Mouse (Mus musculus): ENCODE data around the gene AL731706.2. TPM values are rescaled to one million over a fixed set of nuclear protein-coding genes. Genes with fewer than 3 reads are reported as not detected.
"Not testable (repeated sequence)": the region's sequence is repeated elsewhere in the genome, so short reads cannot be mapped to it uniquely, and the experiment has no call there.

The AL731706.2 gene
- polyA plus RNA-seq, 1 experiment from 2014 or later, result 27.6 TPM

DNA sequence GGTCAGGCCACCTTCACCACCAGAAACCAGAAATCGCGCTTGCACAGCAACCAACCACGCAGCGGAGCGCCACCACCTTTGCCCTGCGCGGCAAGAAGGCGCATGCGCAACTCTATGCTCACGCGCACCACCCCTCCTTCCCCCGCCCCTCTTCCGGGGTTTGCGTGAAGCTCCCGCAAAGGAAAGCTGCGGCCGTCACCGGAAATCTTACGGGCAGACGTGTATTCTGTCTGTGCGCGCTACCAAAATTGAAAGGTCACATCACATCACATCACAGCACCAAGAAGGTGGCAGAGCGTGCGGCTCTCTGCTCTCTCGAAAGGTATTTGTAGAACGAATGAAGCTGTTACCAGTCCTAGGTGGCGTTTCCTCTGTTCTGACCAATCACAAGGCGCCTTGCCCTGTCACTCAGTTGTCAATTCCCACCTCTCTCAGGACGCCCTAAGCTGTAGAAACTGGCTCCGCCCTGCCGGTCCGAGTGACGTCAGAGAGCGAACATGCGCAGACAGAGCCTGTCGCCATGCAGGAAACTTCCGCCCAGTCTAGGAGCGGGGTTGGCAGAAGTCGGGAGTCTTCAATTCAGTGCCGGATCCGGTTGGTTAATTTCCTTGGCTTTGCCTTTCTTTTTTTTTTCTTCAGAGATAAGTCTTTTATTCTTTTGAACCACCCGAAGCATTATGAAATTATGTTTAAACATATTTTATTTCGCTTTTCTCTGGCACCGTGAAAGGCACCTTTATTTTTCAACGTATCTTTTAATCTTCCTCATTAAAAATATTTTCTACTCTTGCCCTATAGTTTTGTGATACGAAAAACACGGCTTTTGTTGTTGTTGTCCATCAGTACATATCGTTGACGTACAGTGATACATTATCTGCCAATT is 5.8 kb upstream of the AL731706.2 start, which contains the start of the genes Slx4ip, AL731706.1 and Mkks:
Gene Slx4ip (plus strand): TSS at position 151 of the 883 bp plus-strand sequence.
Gene AL731706.1 (minus strand): TSS at position 322 of the 883 bp plus-strand sequence.
Gene Mkks (minus strand): TSS at position 322 of the 883 bp plus-strand sequence.
- Histone ChIP-seq H3K9me3 (ENCODE audit: control insufficient read depth, low read length) (no peaks in the 10 kb centered on the region), H3K4me1 (replicated peaks; ENCODE audit: control insufficient read depth, insufficient read depth) (no peaks in the 10 kb centered on the region), H3K9ac (ENCODE audit: low read length) (peak within 1 kb of the TSS; percentile 75), H3K27ac (replicated peaks) (peak within 1 kb of the TSS; percentile 94), H3K27me3 (ENCODE audit: control insufficient read depth, insufficient read depth, low read length) (no peaks in the 10 kb centered on the region), H3K4me3 (ENCODE audit: low read depth, low read length) (peak within 1 kb of the TSS; percentile 81), H3K36me3 (ENCODE audit: control insufficient read depth, insufficient read depth, low read length) (no peaks in the 10 kb centered on the region), H3K4me2 (replicated peaks; ENCODE audit: low read depth) (peak within 1 kb of the TSS; percentile 56)
- WGBS, result under 1% methylated on average over 49 of the region's 49 CpGs
- ATAC-seq (ENCODE audit: low FRiP score, low TSS enrichment) (peak; percentile 99), DNase-seq (ENCODE audit: low spot score) (peak; percentile 99)
- TF ChIP-seq EP300 (optimal IDR thresholded peaks at IDR 0.05) (no peak), CTCF (IDR thresholded peaks at IDR 0.05; ENCODE audit: low read depth) (peak; percentile 21; the same call in 1 of the 2 replicates)

DNA sequence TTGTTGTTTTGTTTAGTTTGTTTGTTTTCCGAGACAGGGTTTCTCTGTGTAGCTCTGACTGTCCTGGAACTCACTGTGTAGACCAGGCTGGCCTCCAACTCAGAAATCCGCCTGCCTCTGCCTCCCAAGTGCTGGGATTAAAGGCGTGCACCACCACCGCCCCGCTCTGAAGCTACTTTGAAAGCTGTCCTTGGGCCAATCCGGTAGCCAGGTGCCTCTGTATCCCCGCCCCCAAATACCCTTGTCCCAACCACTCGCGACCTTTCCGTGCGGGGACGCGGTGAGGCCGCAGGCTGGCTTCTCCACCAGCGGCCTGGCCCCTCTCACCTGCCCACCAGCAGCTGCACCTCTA is 5.2 kb upstream of the AL731706.2 start:
- ATAC-seq (ENCODE audit: low FRiP score, low TSS enrichment), result peak; percentile 71
- H3K36me3 ChIP-seq (ENCODE audit: control insufficient read depth, insufficient read depth, low read length); H3K9me3 ChIP-seq (ENCODE audit: control insufficient read depth, low read length); H3K4me1 ChIP-seq (replicated peaks; ENCODE audit: control insufficient read depth, insufficient read depth); DNase-seq (ENCODE audit: low spot score); H3K27me3 ChIP-seq (ENCODE audit: control insufficient read depth, insufficient read depth, low read length): not testable (repeated sequence)
- peak overlapping the region; percentile 75 for H3K9ac ChIP-seq (ENCODE audit: low read length)
- peak overlapping the region; percentile 81 for H3K4me3 ChIP-seq (ENCODE audit: low read depth, low read length)
- peak overlapping the region; percentile 94 for H3K27ac ChIP-seq (replicated peaks)
- H3K4me2 ChIP-seq (replicated peaks; ENCODE audit: low read depth), result peak overlapping the region; percentile 56
- 6% methylated on average over 15 of the region's 15 CpGs for WGBS

DNA sequence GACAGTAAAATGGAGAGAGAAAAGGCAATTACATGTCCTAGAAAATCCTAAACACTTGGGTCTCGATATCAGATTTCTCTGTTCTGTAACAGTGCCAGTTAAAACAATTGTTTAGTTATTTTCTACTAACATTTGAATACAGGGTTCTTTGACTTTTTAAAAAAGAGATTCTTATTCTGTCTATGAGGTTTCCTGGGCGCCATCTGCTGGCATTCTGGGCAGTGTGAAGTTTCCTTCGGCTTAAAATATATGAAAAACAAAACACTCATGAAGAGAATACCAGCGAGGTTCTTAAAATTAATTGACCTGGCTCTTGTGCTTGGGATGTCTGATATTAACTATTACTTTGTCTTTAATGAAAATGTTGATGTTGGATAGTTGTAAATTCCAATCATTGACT is 1.4 kb upstream of the AL731706.2 start:
- H3K9me3 ChIP-seq (ENCODE audit: control insufficient read depth, low read length), result no peaks in the 10 kb centered on the region
- 44% methylated on average over 4 of the region's 4 CpGs for WGBS
- H3K36me3 ChIP-seq (ENCODE audit: control insufficient read depth, insufficient read depth, low read length), result peaks cover 6% of the 10 kb centered on the region; the same call in 1 of the 2 replicates
- H3K4me1 ChIP-seq (replicated peaks; ENCODE audit: control insufficient read depth, insufficient read depth), result no peaks in the 10 kb centered on the region
- no peak for ATAC-seq (ENCODE audit: low FRiP score, low TSS enrichment)
- no peak for DNase-seq (ENCODE audit: low spot score)
- no peak overlapping the region for H3K4me3 ChIP-seq (ENCODE audit: low read depth, low read length)
- no peaks in the 10 kb centered on the region for H3K27me3 ChIP-seq (ENCODE audit: control insufficient read depth, insufficient read depth, low read length)
- H3K27ac ChIP-seq (replicated peaks), result no peak overlapping the region
- H3K4me2 ChIP-seq (replicated peaks; ENCODE audit: low read depth), result no peak overlapping the region
- H3K9ac ChIP-seq (ENCODE audit: low read length), result no peak overlapping the region
- TF ChIP-seq CTCF (IDR thresholded peaks at IDR 0.05; ENCODE audit: low read depth) (peak; percentile 67), EP300 (optimal IDR thresholded peaks at IDR 0.05) (no peak)

DNA sequence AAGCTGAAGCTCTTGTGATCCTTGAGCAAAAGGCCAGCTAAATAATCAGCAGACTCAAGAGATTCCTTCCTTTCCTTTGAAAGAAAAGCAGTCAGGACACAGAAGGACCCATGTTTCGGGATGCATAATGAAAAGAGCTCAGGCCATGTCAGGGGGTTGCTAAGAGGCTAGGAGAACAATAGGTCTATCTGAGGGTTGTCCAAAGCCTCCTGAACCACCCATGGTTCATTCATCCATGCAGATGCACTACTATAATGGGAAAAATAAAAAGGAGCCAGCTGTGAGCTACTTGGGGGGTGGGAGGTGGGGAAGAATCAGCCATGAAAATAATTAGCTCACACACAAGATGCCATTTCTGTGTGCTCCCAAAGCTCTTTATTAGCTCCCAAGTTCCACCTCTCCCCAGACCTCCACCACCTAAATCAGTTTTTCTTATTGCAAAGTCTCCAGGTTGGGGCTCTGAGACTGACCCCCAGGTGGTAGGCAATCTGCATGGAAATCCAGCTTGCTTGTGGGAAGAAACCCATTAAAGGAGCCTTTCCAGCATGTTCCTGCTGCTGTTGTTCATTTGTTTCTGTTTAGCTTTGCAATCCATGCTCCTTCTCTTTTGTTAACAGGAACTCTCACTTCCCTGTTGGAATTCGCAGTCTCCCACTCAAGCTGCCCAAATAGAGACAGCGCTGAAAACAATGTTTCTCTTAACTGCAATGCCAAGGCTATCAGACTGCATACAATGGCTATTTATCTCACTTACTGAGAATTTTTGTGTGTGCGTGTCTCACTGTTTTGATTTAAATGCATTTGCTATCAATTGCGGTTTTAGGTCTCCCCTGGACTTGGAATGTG is 30.7 kb downstream of the AL731706.2 start:
- no peak overlapping the region for H3K27ac ChIP-seq (replicated peaks)
- ATAC-seq (ENCODE audit: low FRiP score, low TSS enrichment) (no peak), DNase-seq (ENCODE audit: low spot score) (no peak)
- 49% methylated on average over 5 of the region's 5 CpGs for WGBS
- H3K4me1 ChIP-seq (replicated peaks; ENCODE audit: control insufficient read depth, insufficient read depth), result no peaks in the 10 kb centered on the region
- H3K4me3 ChIP-seq (ENCODE audit: low read depth, low read length), result no peak overlapping the region
- no peaks in the 10 kb centered on the region for H3K36me3 ChIP-seq (ENCODE audit: control insufficient read depth, insufficient read depth, low read length)
- TF ChIP-seq EP300 (optimal IDR thresholded peaks at IDR 0.05) (no peak), CTCF (IDR thresholded peaks at IDR 0.05; ENCODE audit: low read depth) (no peak)
- no peak overlapping the region for H3K4me2 ChIP-seq (replicated peaks; ENCODE audit: low read depth)
- no peaks in the 10 kb centered on the region for H3K27me3 ChIP-seq (ENCODE audit: control insufficient read depth, insufficient read depth, low read length)
- H3K9me3 ChIP-seq (ENCODE audit: control insufficient read depth, low read length), result no peaks in the 10 kb centered on the region
- no peak overlapping the region for H3K9ac ChIP-seq (ENCODE audit: low read length)

DNA sequence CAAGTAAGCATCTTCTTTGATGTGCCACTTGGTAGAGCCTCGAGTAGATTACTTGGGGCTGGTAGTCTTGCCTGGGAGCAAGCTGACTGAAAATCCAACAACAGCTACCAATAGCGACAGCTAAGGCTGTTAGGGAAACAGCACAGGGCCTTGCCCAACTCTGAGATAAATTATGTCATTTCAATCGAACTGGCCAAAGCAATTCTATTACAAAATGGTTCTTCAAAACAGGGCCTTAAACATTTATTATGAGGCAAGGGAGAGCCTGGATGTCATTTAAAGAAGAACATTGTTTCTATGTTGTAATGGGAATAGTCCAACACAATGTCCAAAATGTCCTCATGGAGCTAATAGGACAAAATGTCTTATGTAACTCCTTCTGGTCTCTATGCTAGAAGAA is 35.1 kb downstream of the AL731706.2 start:
- Histone ChIP-seq H3K36me3 (ENCODE audit: control insufficient read depth, insufficient read depth, low read length) (no peaks in the 10 kb centered on the region), H3K27ac (replicated peaks) (no peak overlapping the region), H3K9me3 (ENCODE audit: control insufficient read depth, low read length) (no peaks in the 10 kb centered on the region), H3K4me1 (replicated peaks; ENCODE audit: control insufficient read depth, insufficient read depth) (no peaks in the 10 kb centered on the region), H3K4me2 (replicated peaks; ENCODE audit: low read depth) (no peak overlapping the region), H3K4me3 (ENCODE audit: low read depth, low read length) (no peak overlapping the region), H3K9ac (ENCODE audit: low read length) (no peak overlapping the region), H3K27me3 (ENCODE audit: control insufficient read depth, insufficient read depth, low read length) (no peaks in the 10 kb centered on the region)
- no peak for DNase-seq (ENCODE audit: low spot score)
- no peak for TF ChIP-seq CTCF (IDR thresholded peaks at IDR 0.05; ENCODE audit: low read depth)
- no peak for TF ChIP-seq EP300 (optimal IDR thresholded peaks at IDR 0.05)
- 62% methylated on average over 3 of the region's 3 CpGs for WGBS
- no peak for ATAC-seq (ENCODE audit: low FRiP score, low TSS enrichment)
